Mouse (Mus musculus): ENCODE measurements at regions not wholly inside any gene's neighbourhood (a gene's known extent, or its start where the extent isn't known, plus 50 kb on each side); places are given as distances from the start of the nearest gene placed in this dataset.

DNA sequence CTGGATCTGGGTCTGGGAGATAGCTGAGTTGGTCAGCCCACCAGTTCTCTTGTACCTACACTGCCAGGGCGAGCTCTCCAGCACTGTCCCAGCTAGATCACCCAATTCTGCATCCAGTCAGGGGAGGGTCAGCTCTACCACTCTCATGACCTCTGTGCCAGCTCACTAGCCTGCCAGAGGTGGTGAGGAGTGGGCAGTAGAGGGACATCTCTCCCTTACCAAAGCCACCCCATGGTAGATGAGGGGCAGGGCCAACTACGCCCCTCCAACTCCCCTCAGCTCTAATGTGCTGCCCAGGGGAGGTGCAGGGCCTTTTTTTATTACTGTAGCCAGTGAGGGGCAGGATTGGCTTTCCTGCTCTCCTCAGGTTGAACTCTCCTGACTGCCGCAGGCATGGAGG, 75.7 kb upstream of the Cers4 start:
- TF ChIP-seq CHD2 (IDR thresholded peaks at IDR 0.05; ENCODE audit: low read length) = no peak
- no peak for TF ChIP-seq CTCF (conservative IDR thresholded peaks at IDR 0.05 in 1 of 2, IDR thresholded peaks at IDR 0.05 in 1 of 2; ENCODE audit: low read depth in 2 of 2, low read length in 2 of 2)
- TF ChIP-seq JUND (conservative IDR thresholded peaks at IDR 0.05; ENCODE audit: low read depth, low read length) = no peak
- no peak for TF ChIP-seq ELF1 (IDR thresholded peaks at IDR 0.05; ENCODE audit: low read depth, low read length)
- no peak for TF ChIP-seq EP300 (IDR thresholded peaks at IDR 0.05; ENCODE audit: low read length)
- no peak for TF ChIP-seq POLR2A (IDR thresholded peaks at IDR 0.05; ENCODE audit: low read depth, low read length)
- TF ChIP-seq MYC (IDR thresholded peaks at IDR 0.05; ENCODE audit: low read depth, low read length) = no peak
- no peak for TF ChIP-seq IRF4 (IDR thresholded peaks at IDR 0.05; ENCODE audit: low read depth, low read length)
- TF ChIP-seq RAD21 (IDR thresholded peaks at IDR 0.05; ENCODE audit: low read depth, low read length) = no peak
- no peak for TF ChIP-seq HCFC1 (IDR thresholded peaks at IDR 0.05; ENCODE audit: low read depth, low read length)
- no peak for TF ChIP-seq MAFK (IDR thresholded peaks at IDR 0.05; ENCODE audit: insufficient replicate concordance, low read length)
- TF ChIP-seq RCOR1 (conservative IDR thresholded peaks at IDR 0.05; ENCODE audit: low read depth, low read length) = no peak
- no peak for TF ChIP-seq NELFE (IDR thresholded peaks at IDR 0.05; ENCODE audit: low read depth, low read length)
